Mouse (Mus musculus): ENCODE results near the gene Dctn3. TPM values are rescaled to one million over a fixed set of nuclear protein-coding genes. Genes with fewer than 3 reads are reported as not detected.

Dctn3 gene
- polyA plus RNA-seq, 1 experiment, result 25.4 TPM

- peak; percentile 83 to 92 for DNase-seq (ENCODE audit: low read depth in 1 of 2, low spot score in 2 of 2)
- no peaks in the 10 kb centered on the region; the same call in 1 of the 2 replicates for H3K4me1 ChIP-seq (ENCODE audit: control insufficient read depth, insufficient read depth, insufficient read length)
- peak within 1 kb of the TSS; percentile 90 for H3K27ac ChIP-seq (ENCODE audit: insufficient read depth, low read length)
- TF ChIP-seq CTCF (IDR thresholded peaks at IDR 0.05; ENCODE audit: extremely low read depth, insufficient read depth, insufficient read length, insufficient replicate concordance), result peak; percentile 71; the same call in 1 of the 2 replicates
- peak; percentile 74 for TF ChIP-seq POLR2A (IDR thresholded peaks at IDR 0.05; ENCODE audit: low read depth, low read length)
- under 1% methylated on average over 57 of the region's 57 CpGs for WGBS
- peaks cover 7% of the 10 kb centered on the region; the same call in 1 of the 2 replicates for H3K36me3 ChIP-seq (ENCODE audit: control insufficient read depth, insufficient read depth, low read length)
- H3K4me3 ChIP-seq (ENCODE audit: extremely low read depth, insufficient read depth, insufficient read length), result peak within 1 kb of the TSS; percentile 81
- H3K27me3 ChIP-seq (ENCODE audit: control insufficient read depth, insufficient read depth, low read length), result no peaks in the 10 kb centered on the region
Observed at GRCm38 (mm10) chr4:41755338-41756305, 32.7 kb upstream of the Dctn3 start, which contains the start of gene Sigmar1. Gene Sigmar1 (minus strand): TSS chr4:41756157.

GRCm38 (mm10) chr4:41754797-41755337 lies 31.9 kb upstream of the Dctn3 start, which contains the start of gene Galt:
Gene Galt (plus strand): TSS chr4:41755228.
- WGBS, result 18% methylated on average over 14 of the region's 14 CpGs
- peaks cover 7% of the 10 kb centered on the region; the same call in 1 of the 2 replicates for H3K36me3 ChIP-seq (ENCODE audit: control insufficient read depth, insufficient read depth, low read length)
- TF ChIP-seq POLR2A (IDR thresholded peaks at IDR 0.05; ENCODE audit: low read depth, low read length) (no peak), CTCF (IDR thresholded peaks at IDR 0.05; ENCODE audit: extremely low read depth, insufficient read depth, insufficient read length, insufficient replicate concordance) (no peak)
- DNase-seq (ENCODE audit: low read depth in 1 of 2, low spot score in 2 of 2), result no peak
- peak within 1 kb of the TSS; percentile 90 for H3K27ac ChIP-seq (ENCODE audit: insufficient read depth, low read length)
- H3K27me3 ChIP-seq (ENCODE audit: control insufficient read depth, insufficient read depth, low read length), result no peaks in the 10 kb centered on the region
- H3K4me3 ChIP-seq (ENCODE audit: extremely low read depth, insufficient read depth, insufficient read length), result peak within 1 kb of the TSS; percentile 81
- no peaks in the 10 kb centered on the region; the same call in 1 of the 2 replicates for H3K4me1 ChIP-seq (ENCODE audit: control insufficient read depth, insufficient read depth, insufficient read length)

GRCm38 (mm10) chr4:41745021-41745420 lies 22.1 kb upstream of the Dctn3 start:
- no peaks in the 10 kb centered on the region for H3K27me3 ChIP-seq (ENCODE audit: control insufficient read depth, insufficient read depth, low read length)
- no peak overlapping the region for H3K27ac ChIP-seq (ENCODE audit: insufficient read depth, low read length)
- H3K4me3 ChIP-seq (ENCODE audit: extremely low read depth, insufficient read depth, insufficient read length), result no peak overlapping the region
- TF ChIP-seq CTCF (IDR thresholded peaks at IDR 0.05; ENCODE audit: extremely low read depth, insufficient read depth, insufficient read length, insufficient replicate concordance), result no peak
- no peak for TF ChIP-seq POLR2A (IDR thresholded peaks at IDR 0.05; ENCODE audit: low read depth, low read length)
- peaks cover 3% of the 10 kb centered on the region; the same call in 1 of the 2 replicates for H3K4me1 ChIP-seq (ENCODE audit: control insufficient read depth, insufficient read depth, insufficient read length)
- no peaks in the 10 kb centered on the region for H3K36me3 ChIP-seq (ENCODE audit: control insufficient read depth, insufficient read depth, low read length)
- 76% methylated on average over 1 of the region's 1 CpGs for WGBS
- no peak for DNase-seq (ENCODE audit: low read depth in 1 of 2, low spot score in 2 of 2)

DNA sequence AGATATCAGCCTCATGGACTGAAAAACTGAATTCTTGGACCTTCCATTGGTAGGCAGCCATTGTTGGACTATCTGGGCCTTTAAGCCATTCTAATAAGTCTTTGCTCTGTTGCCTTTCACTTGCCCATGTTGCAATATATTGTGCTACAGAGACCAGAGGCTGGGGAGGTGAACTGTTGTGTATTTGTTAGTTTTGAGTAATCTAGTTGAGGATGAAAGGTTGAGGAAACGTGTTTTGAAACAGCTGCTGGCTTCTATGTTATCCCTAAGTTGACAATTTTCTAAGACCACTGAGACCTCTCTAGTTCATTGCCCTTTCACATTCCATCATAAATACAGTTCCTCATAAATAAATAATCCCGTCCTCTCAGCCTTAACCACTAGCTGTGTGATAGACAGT lies 21.2 kb upstream of the Dctn3 start:
- Histone ChIP-seq H3K36me3 (ENCODE audit: control insufficient read depth, insufficient read depth, low read length) (0 out of 2 replicates have a peak, but pooled peaks cover 2% of the 10 kb centered on the region), H3K27me3 (ENCODE audit: control insufficient read depth, insufficient read depth, low read length) (no peaks in the 10 kb centered on the region), H3K4me3 (ENCODE audit: extremely low read depth, insufficient read depth, insufficient read length) (no peak overlapping the region), H3K4me1 (ENCODE audit: control insufficient read depth, insufficient read depth, insufficient read length) (peaks cover 7% of the 10 kb centered on the region; the same call in 1 of the 2 replicates), H3K27ac (ENCODE audit: insufficient read depth, low read length) (no peak overlapping the region)
- DNase-seq (ENCODE audit: low read depth in 1 of 2, low spot score in 2 of 2), result no peak
- WGBS, result 84% methylated on average over 2 of the region's 2 CpGs
- TF ChIP-seq CTCF (IDR thresholded peaks at IDR 0.05; ENCODE audit: extremely low read depth, insufficient read depth, insufficient read length, insufficient replicate concordance) (no peak), POLR2A (IDR thresholded peaks at IDR 0.05; ENCODE audit: low read depth, low read length) (no peak)

DNA sequence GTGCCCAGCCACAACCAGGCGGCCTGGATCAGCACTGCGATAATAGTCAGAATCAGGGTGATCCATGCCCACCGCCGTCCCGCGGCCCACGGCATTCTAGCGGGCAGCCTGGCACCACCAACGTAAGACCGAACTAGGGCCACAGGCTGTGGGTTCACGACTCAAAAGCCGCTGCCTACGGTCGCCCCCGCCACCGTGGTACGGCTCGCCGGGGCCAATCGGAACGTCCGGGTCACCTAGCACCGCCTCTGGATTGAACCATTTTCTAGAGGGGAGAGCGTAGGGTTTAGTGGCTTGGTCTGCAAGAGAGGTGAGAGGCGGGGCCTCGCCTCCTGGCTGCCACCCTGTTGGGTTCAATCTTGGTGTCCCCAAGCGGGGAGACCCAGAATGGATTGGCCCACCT lies 18.2 kb upstream of the Dctn3 start:
- no peaks in the 10 kb centered on the region for H3K27me3 ChIP-seq (ENCODE audit: control insufficient read depth, insufficient read depth, low read length)
- WGBS, result under 1% methylated on average over 27 of the region's 27 CpGs
- DNase-seq (ENCODE audit: low read depth in 1 of 2, low spot score in 2 of 2), result peak; percentile 92
- peak overlapping the region; percentile 72 for H3K4me3 ChIP-seq (ENCODE audit: extremely low read depth, insufficient read depth, insufficient read length)
- peak overlapping the region; percentile 83 for H3K27ac ChIP-seq (ENCODE audit: insufficient read depth, low read length)
- TF ChIP-seq POLR2A (IDR thresholded peaks at IDR 0.05; ENCODE audit: low read depth, low read length), result peak; percentile 86
- no peak for TF ChIP-seq CTCF (IDR thresholded peaks at IDR 0.05; ENCODE audit: extremely low read depth, insufficient read depth, insufficient read length, insufficient replicate concordance)
- H3K36me3 ChIP-seq (ENCODE audit: control insufficient read depth, insufficient read depth, low read length), result peaks cover 4% of the 10 kb centered on the region; the same call in 1 of the 2 replicates
- H3K4me1 ChIP-seq (ENCODE audit: control insufficient read depth, insufficient read depth, insufficient read length), result peaks cover 7% of the 10 kb centered on the region; the same call in 1 of the 2 replicates

- no peak for TF ChIP-seq CTCF (IDR thresholded peaks at IDR 0.05; ENCODE audit: extremely low read depth, insufficient read depth, insufficient read length, insufficient replicate concordance)
- TF ChIP-seq POLR2A (IDR thresholded peaks at IDR 0.05; ENCODE audit: low read depth, low read length), result no peak
- WGBS, result under 1% methylated on average over 48 of the region's 48 CpGs
- peak; percentile 32 to 36 for DNase-seq (ENCODE audit: low read depth in 1 of 2, low spot score in 2 of 2)
- H3K27ac ChIP-seq (ENCODE audit: insufficient read depth, low read length), result peak overlapping the region; percentile 83
- H3K36me3 ChIP-seq (ENCODE audit: control insufficient read depth, insufficient read depth, low read length), result peaks cover 4% of the 10 kb centered on the region; the same call in 1 of the 2 replicates
- H3K4me3 ChIP-seq (ENCODE audit: extremely low read depth, insufficient read depth, insufficient read length), result peak overlapping the region; percentile 72
- no peaks in the 10 kb centered on the region for H3K27me3 ChIP-seq (ENCODE audit: control insufficient read depth, insufficient read depth, low read length)
- peaks cover 7% of the 10 kb centered on the region; the same call in 1 of the 2 replicates for H3K4me1 ChIP-seq (ENCODE audit: control insufficient read depth, insufficient read depth, insufficient read length)
Observed at GRCm38 (mm10) chr4:41740380-41741157, 17.6 kb upstream of the Dctn3 start.

Data from spleen, adult 2 months (tissue).